Mouse (Mus musculus) embryo, embryonic 11 days (tissue): ENCODE data around the gene Mbnl2.

Experiments
- DNase-seq: peaks from one replicate; pipeline ENCODE4 v3.0.0-alpha.2; 2015

Gene Mbnl2

DNA sequence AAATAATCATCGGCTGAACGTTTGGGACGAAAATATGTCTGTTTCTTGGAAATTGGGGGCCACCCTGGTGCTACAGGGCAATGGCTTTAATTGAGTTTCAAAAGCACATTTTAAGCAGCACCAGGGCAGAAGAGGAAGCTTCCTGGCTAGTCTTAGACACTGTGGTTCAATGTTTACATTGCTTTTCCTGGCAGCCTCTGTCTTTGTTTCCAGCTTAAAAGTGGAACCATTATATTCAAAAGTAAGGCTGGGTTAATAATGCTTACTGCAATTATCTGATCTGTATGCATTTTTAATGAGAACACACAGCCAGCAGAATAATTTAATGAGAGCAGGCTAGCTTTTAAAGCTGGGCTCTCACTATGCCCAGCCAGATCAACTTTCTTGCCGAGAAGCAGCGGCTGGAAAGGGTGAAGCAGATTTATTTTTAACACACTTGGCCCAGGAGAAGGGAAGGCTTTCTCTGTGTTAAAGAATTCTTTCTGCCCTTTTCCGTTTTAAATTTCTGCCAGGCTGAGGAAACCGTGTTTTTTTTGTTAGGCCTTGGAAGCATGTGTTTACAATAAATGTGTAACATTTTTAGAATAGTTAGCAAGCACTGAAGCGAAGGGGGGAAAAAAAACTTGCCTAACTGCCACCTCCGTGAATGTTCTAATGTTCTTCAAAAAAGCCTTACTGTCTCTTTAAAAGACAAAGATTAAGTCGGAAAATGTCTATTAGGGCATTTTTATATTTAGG is 1.0 kb downstream of the Mbnl2 start:
- no peak for DNase-seq

DNA sequence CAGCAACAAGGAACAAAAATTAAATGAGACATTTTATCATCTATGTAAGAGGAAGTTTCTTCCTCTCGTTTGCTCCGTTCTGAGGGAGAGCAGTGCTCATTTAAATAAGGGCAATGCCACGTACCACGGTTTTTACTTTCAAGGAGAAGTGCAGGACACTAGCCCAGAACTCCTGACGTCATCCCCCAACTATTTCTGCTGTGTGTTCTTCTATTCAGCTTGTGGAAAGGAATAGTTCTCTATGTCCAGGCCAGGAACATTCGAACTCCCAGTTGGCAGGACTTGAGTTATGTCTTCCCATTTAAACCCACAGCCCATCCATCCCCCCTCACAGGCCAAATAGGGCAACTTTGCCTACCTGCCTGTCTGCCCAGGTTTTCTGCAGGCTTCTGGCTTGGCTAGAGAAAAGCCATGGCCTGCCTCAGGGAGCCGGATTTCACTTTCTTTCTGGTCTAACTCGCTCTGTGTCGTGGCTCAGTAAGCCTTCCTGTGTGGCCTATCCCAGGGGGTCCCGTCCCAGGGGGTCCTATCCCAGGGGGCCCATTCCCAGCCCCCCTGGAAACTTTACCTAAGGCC is 1.7 kb downstream of the Mbnl2 start:
- DNase-seq = peak; percentile 76

DNA sequence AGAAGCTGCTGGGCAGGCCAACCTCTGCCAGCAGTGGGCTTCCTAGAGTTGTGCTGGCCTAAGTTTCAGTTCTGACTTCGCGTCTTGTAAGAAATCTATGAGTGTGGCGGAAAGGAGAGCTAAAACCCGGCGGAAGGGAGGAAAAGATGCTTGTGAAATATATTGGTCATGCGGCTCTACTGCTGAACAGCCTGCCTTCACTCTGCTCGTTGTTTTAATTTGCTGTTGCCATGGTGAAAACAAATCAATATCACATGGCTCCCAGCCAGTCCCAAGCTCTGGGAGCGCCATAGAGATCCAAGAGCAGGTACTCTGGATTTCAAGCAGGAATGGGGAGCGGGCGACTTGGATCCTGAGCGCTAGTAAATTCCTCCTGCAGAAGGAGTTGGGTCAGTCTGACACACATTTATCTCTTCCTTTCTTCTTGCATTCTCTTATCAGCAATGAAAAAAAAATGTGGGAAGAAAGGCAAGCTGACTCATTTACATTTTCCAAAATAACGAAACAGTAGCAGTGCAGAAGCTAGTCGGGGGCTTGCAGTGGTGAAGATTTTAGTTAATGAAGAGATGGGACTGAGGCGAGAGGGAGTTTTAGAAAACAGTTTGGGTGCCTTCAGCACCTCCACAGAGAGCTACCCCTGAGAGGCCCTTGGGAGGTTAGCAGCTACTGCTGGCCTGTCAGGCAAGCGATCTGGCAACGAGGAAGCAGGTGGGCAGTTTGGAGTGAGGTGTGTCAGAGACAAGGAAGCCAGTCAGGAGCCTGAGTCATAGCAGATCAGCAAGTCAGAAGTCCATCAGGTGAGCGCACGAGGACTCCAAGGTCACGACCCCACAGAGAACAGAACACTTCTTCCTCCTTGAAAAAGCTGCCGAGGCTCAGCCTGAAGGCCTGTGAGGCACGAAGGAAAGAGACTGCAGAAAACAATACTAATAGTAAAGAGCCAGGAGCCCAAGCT is 3.1 kb downstream of the Mbnl2 start:
- DNase-seq = peak; percentile 70

DNA sequence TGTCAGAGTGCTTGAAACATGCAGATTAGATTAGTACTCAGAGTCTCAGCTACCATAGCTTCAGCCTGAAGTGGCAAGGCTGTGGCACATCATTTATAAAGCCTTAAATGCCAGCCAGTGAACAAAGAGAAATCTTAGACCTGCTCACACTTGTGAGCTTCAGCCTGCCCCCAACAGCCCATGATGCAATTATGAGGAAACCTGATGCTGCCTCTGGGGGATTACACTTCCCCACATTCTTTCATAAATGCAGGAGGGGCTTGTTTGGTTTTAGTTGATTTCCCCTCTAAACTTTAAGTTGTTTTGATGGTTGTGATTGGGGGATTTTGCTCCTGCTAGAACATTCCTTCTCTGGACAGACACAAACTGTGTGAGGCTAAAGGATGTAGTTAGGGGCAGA is 4.7 kb downstream of the Mbnl2 start:
- DNase-seq = peak; percentile 65

DNA sequence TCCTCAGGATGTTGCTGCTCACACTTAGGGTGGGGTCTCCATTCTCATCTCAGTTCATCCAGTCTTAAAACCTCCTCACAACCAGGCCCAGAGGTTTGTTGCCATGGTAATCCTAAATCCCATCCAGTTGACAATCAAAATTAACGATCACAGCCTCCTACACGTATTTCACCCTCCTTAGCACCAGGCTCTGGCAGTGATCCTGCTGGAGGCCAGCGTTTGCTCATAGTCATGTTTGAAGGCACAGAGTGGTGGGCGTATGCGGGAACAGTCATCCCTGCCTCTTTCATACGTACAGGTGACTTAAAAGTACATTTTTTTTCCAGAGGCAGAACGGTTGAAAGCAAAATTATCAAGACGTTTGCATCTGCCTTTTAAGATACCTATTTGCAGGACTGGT is 8.3 kb downstream of the Mbnl2 start:
- DNase-seq = no peak

DNA sequence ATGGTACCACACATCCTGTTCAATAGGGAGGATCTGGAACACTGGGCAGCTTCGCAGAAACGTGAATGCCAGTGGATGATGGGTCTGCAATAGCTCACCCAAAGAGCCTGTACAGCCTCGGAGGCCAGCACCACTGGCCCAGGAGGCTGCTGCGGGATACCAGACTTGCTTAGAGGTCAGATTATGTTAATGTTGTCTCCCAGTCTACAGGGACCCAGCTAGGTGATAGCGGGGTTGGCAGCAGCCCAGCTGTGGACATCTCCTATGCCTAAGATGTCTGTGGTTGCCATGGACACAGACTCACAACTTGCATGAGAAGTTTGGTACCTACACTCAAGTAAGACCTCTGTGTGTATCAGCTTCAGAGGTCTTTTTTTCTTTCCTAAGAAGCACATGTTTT is 9.0 kb downstream of the Mbnl2 start:
- DNase-seq = no peak

DNA sequence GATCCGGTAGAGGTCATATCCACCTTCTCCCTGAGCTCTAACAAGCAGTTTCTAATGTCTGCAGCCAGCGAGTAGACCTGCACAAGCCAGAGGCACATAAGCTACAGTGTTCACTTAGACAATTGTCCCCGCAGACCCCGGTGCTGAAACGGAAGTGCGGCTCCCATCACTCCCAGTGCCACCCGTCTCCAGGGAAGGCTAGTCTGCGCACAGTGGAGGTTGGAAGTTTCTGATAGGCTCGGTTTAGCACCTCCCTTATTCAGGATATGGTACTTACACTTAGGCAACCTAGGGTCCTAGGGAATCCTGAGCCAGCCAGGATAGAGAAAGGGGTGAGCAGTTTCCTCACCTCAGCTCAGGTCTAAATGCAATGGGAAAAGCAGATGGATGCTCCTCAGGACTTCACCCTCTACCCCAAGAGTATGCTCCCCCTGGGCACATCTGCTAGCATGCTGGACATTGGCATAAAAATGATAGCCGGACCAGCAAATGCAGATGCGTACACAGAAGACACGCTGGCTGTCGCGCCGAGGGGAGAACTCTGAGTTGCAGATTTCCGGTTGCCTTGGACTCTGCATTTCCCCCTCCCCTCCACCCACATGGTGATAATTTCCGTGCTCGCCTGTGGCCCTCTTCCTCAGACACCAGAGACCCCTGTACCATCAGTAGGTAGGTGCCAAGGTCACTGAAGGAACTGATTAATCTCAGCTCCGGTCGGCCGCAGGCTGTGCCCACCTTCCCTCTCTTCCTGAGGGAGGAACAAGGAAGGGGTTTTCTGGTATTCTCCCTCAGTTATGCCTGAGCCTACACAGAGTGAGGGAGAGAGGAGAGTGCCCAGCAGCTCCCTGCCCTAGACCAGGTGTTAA is 11.9 kb downstream of the Mbnl2 start:
- no peak for DNase-seq

DNA sequence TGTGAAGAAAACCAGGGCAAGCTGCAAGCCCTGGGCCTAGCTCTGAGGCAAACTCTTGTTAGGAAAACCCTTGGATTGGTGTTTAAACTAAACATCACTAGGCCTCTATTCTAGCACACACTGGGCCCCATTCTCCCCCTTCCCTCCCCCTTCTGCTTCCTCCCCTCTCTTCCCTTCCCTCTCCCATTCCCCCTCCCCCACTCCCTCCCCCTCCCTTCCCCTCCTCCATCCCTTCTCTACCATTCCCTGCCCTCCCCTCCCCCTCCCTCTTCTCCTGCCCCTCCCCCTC is 12.5 kb downstream of the Mbnl2 start:
- DNase-seq = no peak

DNA sequence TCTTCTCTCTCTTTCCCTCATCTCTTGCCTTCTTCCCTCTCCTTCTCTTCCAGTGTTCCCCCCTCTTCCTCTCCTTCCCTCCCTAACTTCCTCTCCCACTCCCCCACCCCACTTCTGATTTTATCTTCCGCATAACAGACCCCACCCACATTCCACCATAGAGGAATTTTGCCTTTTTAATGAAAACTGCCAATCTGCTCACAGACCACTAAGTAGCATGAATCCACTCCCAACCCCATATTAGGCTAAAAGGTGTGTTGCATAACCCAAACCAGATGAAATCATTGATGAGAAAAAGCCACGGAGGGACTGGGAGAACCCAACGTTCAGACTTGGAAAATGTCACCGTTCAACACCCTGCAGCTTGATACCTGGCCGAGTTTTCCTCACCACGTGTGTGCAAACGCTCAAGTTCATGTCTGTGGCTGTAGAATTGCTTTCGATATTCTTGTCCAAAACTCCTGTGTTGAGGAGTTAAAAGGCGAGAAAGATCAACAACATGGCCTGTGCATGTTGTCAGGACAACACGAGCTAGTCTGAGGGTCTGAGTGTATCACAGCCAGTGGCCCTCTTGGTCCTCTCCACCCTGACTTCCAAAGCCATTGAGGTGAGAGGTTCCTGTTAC is 13.0 kb downstream of the Mbnl2 start:
- DNase-seq = no peak

DNA sequence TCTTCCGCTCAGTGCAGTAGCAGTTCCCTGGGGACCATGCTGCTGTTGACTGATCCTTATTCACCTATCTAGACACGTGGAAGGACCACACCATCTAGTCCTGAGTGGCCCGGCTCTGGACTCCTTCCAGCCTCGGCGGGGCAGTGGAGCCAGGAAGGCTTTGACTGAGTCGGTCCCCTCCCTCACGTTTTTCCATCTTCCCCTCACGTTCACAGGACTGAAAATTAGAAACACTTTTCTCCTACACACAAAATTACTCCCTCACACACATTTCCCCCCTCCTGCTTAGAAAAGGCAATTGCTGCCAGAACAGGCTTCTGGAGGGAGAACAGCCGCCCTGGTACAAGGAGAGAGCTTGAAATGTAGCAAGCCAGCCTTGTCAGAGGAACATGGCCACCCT is 13.6 kb downstream of the Mbnl2 start:
- DNase-seq = no peak

DNA sequence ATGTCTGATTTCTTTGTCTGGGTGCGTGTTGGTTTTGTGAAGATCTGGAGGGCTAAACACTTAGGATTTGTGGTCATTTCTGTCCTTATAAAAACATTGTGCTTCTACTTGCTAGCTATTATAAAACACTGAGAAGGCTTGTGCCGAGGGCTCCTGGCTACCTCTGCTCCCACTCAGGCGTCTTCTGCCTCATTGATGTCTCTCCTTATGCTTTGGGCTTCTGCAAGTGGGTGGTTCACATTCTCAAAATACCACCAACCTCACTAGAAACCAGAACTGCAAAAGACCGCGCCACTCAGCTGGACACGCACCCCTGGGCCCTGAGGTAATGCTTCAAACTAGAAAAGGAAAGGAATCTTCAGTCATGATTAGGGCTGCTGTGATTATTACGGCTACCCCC is 14.1 kb downstream of the Mbnl2 start:
- DNase-seq = no peak

DNA sequence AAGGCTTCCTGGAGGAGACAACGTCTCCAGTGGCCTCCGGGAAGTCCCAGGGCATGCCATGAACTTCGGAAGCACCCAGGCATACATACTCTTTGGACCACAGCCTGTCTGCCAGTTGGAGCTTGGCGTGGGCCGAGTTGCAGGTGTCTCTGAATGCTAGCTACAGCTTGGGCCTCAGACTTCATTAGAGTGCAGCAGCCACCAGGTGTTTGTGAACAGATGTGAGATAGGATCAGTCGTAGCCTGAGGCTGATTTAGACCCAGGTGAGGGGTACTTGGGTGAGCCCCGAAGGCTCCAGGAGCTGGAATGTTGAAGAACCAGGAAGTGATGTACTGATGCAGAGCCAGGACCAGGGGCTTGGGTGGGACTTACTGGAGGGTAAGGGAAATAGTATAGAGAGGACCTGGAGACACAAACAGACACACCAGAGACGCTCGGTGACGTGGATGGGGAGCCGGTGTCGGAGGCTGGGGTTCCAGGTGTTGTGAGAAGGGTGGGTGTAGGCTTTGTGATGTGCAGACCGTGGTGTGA is 15.8 kb downstream of the Mbnl2 start:
- no peak for DNase-seq

DNA sequence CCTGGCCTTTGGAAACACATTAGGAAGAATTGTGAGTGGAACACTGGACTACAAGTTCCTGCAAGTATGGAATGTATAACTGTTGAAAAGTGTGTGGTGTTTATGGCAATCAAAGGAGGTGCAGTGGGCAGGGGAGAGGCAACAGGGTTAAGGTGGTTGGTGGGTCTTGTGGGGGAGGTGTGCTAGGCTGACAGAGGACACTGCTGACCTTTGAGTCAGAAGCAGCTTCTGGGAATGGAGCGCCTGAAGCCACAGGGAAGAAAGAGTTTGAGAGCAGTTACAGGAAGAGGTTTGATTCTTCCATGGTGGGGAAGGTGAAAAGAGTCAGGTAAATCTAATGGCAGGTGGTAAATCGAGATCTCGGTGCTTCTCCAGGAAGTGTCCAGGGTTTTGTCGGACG is 16.7 kb downstream of the Mbnl2 start:
- no peak for DNase-seq

DNA sequence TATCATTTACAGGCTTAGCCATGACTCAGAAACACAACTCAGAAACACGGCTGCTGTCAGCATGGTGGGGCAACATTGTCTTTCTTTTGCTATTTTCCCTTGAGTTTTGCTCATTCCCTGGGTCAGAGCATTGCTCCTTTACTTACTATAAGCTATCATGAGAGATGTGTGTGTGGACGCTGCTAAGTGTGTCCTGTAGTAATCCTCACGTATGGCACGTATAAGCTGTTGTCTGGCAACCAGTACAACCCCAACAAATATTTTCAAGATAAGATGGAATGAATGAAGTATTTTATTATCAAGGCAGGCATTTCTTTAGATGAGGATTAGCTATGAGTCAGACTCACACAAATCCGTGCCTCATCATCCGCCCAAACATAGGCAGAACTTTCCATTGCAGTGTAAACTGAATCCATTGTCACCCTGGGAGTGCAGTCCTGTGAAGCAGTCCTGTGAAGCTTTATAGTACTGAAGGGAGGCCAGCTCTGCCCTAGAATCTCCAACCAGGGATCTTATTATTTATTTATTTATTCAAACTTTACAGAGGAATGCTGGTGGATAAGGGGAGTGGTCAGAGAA is 17.2 kb downstream of the Mbnl2 start:
- DNase-seq = no peak

DNA sequence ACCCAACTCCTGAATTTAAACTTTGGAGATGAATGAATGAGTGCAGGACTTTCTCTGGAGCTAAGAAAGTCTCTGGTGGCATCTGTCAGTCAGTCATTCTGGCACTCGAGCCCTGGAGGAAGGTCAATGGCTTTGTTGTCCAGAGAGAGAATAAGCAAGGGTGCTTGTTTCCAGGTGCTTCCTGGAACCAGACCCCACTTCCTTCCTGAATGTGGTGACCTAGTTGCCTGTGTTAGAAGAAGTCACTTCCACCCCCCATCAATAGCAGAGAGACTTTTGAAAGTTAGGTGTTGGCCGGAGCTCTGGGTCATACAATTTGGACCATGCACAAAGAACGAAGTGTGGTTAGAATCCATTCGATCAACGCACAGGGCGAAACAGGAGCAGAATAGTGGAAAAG is 19.0 kb downstream of the Mbnl2 start:
- DNase-seq = no peak

DNA sequence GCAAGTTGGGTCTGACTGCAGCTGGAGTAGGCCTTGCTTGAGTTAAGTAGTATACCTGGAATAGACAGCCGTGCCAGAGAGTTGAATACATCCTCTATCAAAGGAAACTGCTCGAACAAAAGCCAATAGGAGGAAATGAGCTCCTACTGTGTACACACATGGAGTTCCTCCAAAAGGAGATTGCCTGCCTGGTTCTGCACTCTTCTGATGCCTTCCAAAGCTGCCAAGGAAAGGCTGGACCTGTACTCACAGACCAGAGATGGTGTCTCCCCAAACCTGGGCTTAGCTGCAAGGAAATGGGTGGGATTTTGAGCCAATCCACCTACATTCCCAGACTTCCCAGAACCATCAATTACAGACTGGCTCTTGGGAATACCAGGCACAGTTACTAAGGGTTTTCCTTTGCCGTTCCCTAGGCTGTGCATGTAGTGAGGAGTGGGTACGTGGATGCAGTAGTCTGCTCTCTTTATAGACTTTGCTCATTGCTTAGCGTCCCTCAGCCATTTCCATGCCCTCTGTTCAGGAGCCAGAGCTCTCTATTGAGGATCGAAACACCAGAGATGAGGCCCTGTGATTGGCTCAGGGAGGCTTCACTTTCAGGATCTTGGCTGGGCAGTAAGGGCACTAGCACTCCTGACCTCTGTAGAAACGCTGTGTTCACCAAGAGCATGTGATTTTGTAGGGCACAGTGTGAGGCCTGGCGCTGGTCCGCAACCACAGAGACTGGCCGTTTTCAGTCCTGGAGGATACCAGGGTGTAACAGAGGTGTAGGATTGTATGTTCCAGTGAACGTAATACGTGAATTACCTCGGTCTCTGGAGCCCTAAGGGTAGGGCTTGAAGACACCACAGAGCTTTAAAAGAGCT is 20.1 kb downstream of the Mbnl2 start:
- no peak for DNase-seq

DNA sequence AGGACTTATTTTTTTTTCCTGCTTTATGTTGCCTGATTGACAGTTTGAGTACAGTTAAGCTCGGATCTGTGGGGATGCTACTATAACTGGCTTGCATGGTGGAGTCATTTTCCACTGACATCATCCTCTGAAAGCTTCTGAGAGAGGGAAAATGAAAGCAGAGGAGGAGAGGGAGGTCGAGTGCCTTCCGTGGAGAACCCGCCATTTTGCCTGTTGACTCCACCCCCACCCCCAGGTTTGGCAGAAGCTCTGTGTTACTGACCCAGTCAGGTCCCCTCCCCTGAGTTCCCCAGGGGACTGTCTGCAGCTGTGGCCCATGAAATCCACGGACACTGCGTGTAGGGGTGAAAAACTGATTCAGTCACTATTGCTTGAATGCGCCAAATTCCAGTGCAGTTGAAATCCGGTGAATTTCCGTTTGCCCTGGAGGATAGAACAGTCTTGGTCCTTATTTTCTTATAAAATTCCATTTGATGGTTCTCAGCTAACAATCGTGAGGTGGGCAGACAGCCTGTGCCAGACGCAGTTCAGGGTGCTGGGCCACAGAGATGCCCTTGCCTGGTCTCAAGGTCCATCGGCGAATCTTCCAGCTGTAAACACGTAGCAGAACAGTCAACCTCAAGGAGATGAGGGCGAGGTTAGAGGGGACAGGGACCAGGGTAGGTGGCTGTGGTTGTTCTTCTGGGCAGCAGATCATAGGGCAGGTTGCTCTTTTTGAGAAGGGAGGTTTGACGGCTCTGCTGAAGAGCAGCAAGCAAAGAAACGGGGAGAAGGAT is 20.9 kb downstream of the Mbnl2 start:
- no peak for DNase-seq

DNA sequence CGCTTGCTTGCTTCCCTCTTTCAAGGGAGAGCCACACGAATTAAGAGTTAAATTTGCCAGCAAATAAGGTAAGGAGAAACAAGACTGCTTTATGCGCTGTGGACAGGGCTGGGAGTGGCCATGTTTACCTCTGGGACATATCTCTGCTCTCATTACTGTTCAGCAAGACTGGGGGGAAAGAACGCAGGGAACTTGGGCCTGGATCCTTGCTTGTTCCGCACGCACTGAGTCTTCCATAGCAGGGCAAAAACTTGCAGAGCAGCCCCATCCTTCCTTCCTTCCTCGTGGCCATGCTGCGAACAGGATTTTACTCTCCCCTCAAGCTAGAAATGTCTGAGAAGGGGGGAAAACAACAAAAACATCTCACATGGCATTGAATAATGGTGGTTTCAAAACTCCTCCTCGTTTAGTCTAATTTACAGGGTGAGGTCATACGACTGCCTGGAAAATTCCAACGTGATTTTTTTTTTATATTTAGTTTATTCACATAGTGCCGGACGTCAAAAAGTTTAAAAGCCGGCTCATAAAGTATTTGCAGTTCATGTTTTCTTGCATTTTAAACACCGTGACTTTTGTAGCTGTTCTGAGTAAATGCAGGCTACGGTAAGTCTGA is 21.8 kb downstream of the Mbnl2 start:
- no peak for DNase-seq

DNA sequence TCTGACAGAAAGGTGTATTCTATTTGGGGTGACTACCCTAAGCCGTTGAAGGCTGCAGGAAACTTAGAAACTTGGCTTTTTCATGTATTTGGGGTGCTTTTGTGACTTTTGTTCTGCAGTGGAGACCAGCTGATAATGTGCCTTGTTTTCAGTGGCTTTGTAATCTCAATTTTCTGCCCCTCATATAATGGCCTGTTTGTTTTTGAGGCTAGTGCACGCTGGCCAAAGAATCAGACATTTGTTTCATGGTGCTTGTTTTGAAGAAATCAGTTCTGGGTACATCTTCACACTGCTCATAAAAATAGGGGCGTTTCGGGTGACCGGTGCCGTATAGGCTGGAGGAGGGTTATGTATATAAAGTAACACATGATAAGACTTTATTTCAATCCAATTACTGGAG is 22.4 kb downstream of the Mbnl2 start:
- no peak for DNase-seq

DNA sequence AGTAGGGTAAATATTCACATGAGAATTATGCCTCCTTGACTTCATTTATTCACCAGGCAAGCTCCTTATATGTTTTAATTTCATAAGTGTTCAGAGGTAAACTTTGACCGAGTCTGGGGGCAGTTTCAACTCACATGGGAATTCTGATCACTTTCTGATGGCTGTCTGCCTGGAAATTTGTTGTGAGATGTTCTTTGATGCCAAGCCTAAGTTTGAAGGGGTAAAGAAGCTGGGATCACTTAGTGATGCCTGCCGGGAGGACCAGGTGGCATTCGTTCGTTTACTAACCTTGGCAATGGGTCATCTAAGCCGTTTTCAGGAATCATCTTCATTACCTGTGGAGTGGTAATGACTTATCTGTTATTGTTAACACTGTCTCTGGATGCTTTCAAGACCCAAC is 23.0 kb downstream of the Mbnl2 start:
- DNase-seq = no peak
